Mouse (Mus musculus): Measurements from ENCODE around the gene 1700113H08Rik. TPM values are rescaled to one million over a fixed set of nuclear protein-coding genes. Genes with fewer than 3 reads are reported as not detected.
A peak's percentile ranks its signal among the peaks of the same experiment; 100 is the strongest.

1700113H08Rik gene
- polyA plus RNA-seq, 1 experiment from 2014 or later = 0.41 TPM

DNA sequence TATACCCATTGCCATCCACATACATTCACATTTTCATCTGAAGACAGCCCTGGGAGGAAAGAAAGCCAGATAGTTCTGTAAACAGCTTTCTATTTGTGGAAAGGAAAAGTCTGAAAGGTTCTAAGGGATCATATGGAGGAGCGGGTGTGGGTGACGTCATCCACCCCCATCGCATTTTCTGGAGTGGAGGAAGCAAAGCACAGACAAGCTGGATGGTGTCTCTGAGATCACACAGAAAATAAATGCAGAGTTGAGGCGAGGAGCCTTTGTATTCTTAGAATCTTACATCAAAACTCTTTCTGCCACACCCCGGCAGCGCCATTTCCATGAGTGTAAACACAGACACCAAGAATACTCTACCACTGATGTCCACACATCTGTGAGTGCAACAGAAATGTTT is 26.4 kb downstream of the 1700113H08Rik start:
- ATAC-seq (ENCODE audit: low FRiP score, low read depth) = no peak
- WGBS = 88% methylated on average over 6 of the region's 6 CpGs
- H3K4me3 ChIP-seq = no peak overlapping the region

DNA sequence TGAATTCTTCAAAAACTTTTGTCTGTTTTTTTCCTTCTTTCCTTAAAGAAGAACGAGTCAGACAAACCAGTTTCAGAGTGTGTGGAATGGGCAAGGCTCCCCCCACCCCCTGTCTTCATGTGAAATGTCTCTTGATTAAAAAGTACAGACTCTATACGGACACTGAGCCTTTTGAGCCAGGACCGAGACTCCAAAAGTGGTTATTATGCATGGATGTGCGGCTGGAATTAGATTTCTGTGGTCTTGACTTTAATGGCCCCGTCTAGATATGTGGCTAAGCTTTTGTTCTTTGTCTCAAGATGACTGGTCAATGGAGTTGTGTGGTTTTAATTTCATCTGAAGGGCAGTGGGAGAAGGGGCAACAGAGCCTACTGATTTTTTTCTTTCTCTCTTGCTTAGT is 29.8 kb downstream of the 1700113H08Rik start:
- H3K9ac ChIP-seq = no peak overlapping the region
- ATAC-seq (ENCODE audit: low FRiP score, low read depth) = no peak
- WGBS = 40% methylated on average over 5 of the region's 5 CpGs
- 0 out of 2 replicates have a peak, but pooled peaks cover 2% of the 10 kb centered on the region for H3K27me3 ChIP-seq (replicated peaks)
- H3K9me3 ChIP-seq = no peaks in the 10 kb centered on the region
- H3K36me3 ChIP-seq = no peaks in the 10 kb centered on the region
- H3K4me3 ChIP-seq = no peak overlapping the region
- H3K4me2 ChIP-seq (replicated peaks) = no peak overlapping the region
- no peak overlapping the region for H3K27ac ChIP-seq
- H3K4me1 ChIP-seq = no peaks in the 10 kb centered on the region

More for the DNA sequence above, 26.4 kb downstream of the 1700113H08Rik start:
- Histone ChIP-seq H3K36me3 (no peaks in the 10 kb centered on the region), H3K4me1 (no peaks in the 10 kb centered on the region), H3K9ac (no peak overlapping the region), H3K27ac (no peak overlapping the region), H3K9me3 (no peaks in the 10 kb centered on the region), H3K27me3 (replicated peaks) (0 out of 2 replicates have a peak, but pooled peaks cover 2% of the 10 kb centered on the region), H3K4me2 (replicated peaks) (no peak overlapping the region)

GRCm38 (mm10) chr10:87094249-87094648 is 36.4 kb downstream of the 1700113H08Rik start:
- Histone ChIP-seq H3K4me2 (replicated peaks) (no peak overlapping the region), H3K4me1 (peaks cover 5% of the 10 kb centered on the region; the same call in 1 of the 2 replicates), H3K9ac (no peak overlapping the region), H3K4me3 (no peak overlapping the region), H3K36me3 (no peaks in the 10 kb centered on the region), H3K9me3 (no peaks in the 10 kb centered on the region), H3K27me3 (replicated peaks) (no peaks in the 10 kb centered on the region), H3K27ac (no peak overlapping the region)
- ATAC-seq (ENCODE audit: low FRiP score, low read depth) = peak; percentile 50; the same call in 1 of the 2 replicates

DNA sequence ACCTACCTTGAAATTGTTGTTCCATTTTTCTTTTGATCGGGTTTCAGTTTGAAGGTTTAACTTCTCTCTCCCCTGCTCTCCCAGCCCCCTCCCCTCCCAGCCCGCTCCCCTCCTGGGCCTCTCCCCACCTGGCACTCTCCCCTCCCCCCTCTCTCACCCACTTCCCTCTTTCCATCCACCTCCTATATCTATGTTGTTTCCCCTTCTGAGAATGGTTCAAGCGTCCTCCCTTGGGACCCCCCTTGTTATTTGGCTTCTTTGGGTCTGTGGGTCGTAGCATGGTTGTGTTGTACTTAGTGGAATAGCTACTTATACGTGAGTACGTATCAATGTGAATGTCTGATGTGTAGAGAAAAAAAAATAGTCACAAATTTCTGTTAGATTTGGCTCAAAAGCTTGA is 40.9 kb downstream of the 1700113H08Rik start:
- WGBS = 58% methylated on average over 6 of the region's 6 CpGs
- no peak overlapping the region for H3K4me2 ChIP-seq (replicated peaks)
- H3K9ac ChIP-seq = no peak overlapping the region
- H3K9me3 ChIP-seq = no peaks in the 10 kb centered on the region
- no peak for ATAC-seq (ENCODE audit: low FRiP score, low read depth)
- no peaks in the 10 kb centered on the region for H3K27me3 ChIP-seq (replicated peaks)
- peaks cover 32% of the 10 kb centered on the region for H3K4me1 ChIP-seq
- no peak overlapping the region for H3K27ac ChIP-seq
- H3K4me3 ChIP-seq = no peak overlapping the region
- no peaks in the 10 kb centered on the region for H3K36me3 ChIP-seq

DNA sequence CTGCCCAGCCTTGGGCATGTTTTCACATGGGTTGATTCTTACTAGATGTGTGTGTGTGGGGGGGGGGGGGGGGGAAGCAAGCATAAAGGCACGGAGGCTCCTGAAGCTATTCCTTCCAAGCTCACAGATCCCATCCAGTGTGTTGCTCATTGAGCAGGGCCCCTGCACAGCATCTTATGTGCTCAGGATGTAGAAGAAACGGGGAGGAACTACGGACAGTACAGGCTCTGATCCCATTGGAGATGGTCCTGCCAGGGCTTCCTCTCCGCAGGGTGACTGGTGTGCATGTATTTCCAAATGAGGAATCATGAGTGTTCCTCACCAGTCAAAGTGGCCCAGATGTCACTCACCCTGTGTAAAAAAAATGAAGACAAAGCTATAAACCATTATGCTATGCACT is 42.8 kb downstream of the 1700113H08Rik start:
- Histone ChIP-seq H3K4me2 (replicated peaks) (no peak overlapping the region), H3K4me1 (peaks cover 32% of the 10 kb centered on the region), H3K9ac (no peak overlapping the region), H3K27me3 (replicated peaks) (no peaks in the 10 kb centered on the region), H3K4me3 (no peak overlapping the region), H3K27ac (no peak overlapping the region), H3K36me3 (no peaks in the 10 kb centered on the region), H3K9me3 (no peaks in the 10 kb centered on the region)
- ATAC-seq (ENCODE audit: low FRiP score, low read depth) = 0 out of 2 replicates have a peak, but pooled peaks have one; percentile 6
- WGBS = 51% methylated on average over 4 of the region's 4 CpGs

- Histone ChIP-seq H3K4me2 (replicated peaks) (no peak overlapping the region), H3K9ac (no peak overlapping the region), H3K27ac (no peak overlapping the region), H3K4me1 (peaks cover 32% of the 10 kb centered on the region), H3K36me3 (no peaks in the 10 kb centered on the region), H3K9me3 (no peaks in the 10 kb centered on the region), H3K27me3 (replicated peaks) (no peaks in the 10 kb centered on the region), H3K4me3 (no peak overlapping the region)
- peak; percentile 87 for ATAC-seq (ENCODE audit: low FRiP score, low read depth)
- 9% methylated on average over 9 of the region's 9 CpGs for WGBS
Measured at GRCm38 (mm10) chr10:87101265-87101950, 43.6 kb downstream of the 1700113H08Rik start.

DNA sequence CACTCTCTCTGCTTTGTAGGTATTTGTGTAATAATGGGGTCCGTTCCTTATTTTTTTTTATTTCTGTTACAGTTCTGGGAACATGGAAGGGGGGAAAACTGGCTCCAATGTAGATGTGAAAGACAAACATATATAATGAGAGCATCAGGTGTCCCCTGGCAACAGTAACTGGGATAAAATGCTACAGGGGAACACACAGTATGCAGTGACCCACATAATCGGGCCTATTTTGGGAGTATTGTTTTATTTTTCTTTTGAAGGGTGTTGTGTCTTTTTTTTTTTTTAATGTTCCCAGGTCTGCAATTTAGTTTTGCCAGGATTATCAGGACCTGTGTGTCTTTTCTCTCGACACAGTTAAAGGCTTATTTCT is 44.1 kb downstream of the 1700113H08Rik start:
- peaks cover 32% of the 10 kb centered on the region for H3K4me1 ChIP-seq
- H3K9me3 ChIP-seq = no peaks in the 10 kb centered on the region
- no peak; the same call in 1 of the 2 replicates for ATAC-seq (ENCODE audit: low FRiP score, low read depth)
- H3K4me2 ChIP-seq (replicated peaks) = no peak overlapping the region; the same call in 1 of the 2 replicates
- no peak overlapping the region for H3K27ac ChIP-seq
- no peak overlapping the region for H3K9ac ChIP-seq
- H3K27me3 ChIP-seq (replicated peaks) = no peaks in the 10 kb centered on the region
- WGBS = 14% methylated on average over 3 of the region's 3 CpGs
- H3K36me3 ChIP-seq = no peaks in the 10 kb centered on the region
- no peak overlapping the region for H3K4me3 ChIP-seq

- no peaks in the 10 kb centered on the region for H3K9me3 ChIP-seq
- peaks cover 32% of the 10 kb centered on the region for H3K4me1 ChIP-seq
- no peak overlapping the region for H3K9ac ChIP-seq
- no peak overlapping the region for H3K4me3 ChIP-seq
- no peaks in the 10 kb centered on the region for H3K27me3 ChIP-seq (replicated peaks)
- WGBS = 35% methylated on average over 13 of the region's 13 CpGs
- no peaks in the 10 kb centered on the region for H3K36me3 ChIP-seq
- peak overlapping the region; percentile 24 for H3K4me2 ChIP-seq (replicated peaks)
- no peak for ATAC-seq (ENCODE audit: low FRiP score, low read depth)
- H3K27ac ChIP-seq = no peak overlapping the region
Measured at GRCm38 (mm10) chr10:87102455-87102854, 44.6 kb downstream of the 1700113H08Rik start.

- no peaks in the 10 kb centered on the region for H3K9me3 ChIP-seq
- no peak overlapping the region for H3K4me2 ChIP-seq (replicated peaks)
- no peaks in the 10 kb centered on the region for H3K36me3 ChIP-seq
- no peak for ATAC-seq (ENCODE audit: low FRiP score, low read depth)
- no peaks in the 10 kb centered on the region for H3K27me3 ChIP-seq (replicated peaks)
- peaks cover 32% of the 10 kb centered on the region for H3K4me1 ChIP-seq
- WGBS = 34% methylated on average over 8 of the region's 8 CpGs
- no peak overlapping the region for H3K4me3 ChIP-seq
- no peak overlapping the region for H3K9ac ChIP-seq
- H3K27ac ChIP-seq = no peak overlapping the region
Measured at GRCm38 (mm10) chr10:87103286-87103685, 45.4 kb downstream of the 1700113H08Rik start.

DNA sequence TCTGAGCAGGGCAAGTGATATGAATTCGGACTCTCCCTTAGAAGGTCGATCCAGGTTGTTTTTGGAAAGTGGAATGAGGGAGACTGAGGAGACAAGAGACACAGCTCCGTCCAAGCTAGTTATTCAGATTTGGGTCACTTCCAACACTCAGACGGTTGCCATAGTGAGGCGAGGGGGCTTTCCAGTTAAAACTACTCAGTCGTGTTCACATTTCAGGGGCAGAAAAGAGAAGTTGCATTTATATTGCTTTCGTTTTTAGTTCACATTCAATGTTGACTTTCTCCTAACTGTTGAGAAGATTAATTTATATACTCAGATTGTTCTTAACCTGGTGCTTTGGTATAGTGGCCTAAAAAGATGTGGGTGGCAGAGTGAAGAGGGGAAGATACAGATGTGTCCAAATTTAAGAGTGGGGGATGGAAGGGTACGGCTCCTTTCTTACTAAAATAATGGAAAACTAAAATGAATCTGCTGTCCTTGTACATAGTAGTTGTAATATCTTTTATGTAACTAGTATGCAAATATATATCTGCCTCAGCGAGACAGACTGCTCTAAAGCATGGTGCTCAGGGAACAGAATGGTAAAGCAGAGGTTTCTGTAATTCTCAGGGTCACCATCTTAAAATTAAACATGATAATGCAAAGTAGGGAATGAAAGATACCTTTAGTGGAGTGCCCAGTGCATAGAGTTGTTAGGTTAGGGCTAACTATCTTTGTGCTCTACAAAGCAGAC is 49.9 kb downstream of the 1700113H08Rik start:
- no peak overlapping the region for H3K4me2 ChIP-seq (replicated peaks)
- H3K4me3 ChIP-seq = no peak overlapping the region
- H3K27me3 ChIP-seq (replicated peaks) = no peaks in the 10 kb centered on the region
- H3K9ac ChIP-seq = no peak overlapping the region
- no peaks in the 10 kb centered on the region for H3K9me3 ChIP-seq
- ATAC-seq (ENCODE audit: low FRiP score, low read depth) = no peak
- H3K36me3 ChIP-seq = no peaks in the 10 kb centered on the region
- no peak overlapping the region for H3K27ac ChIP-seq
- 75% methylated on average over 9 of the region's 9 CpGs for WGBS
- peaks cover 6% of the 10 kb centered on the region for H3K4me1 ChIP-seq

DNA sequence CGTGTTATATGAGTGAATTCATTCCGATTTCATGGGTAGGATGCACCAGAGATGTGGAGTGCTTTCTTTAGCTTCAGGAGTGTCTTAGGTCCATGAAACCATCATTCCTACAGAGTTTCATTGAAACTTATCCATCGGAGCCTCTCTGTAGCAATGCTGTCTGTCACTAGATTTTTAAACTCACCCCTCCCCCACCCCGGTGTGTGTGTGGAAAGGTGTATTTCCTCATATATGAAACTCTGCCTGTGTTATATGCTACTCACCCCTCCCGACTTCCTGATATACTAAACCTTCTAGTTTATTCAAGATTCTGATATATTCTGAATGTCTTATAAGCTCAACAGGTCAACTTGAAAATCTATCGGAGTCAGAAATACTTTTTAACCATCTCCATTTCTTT is 50.5 kb downstream of the 1700113H08Rik start:
- H3K9me3 ChIP-seq = no peaks in the 10 kb centered on the region
- H3K36me3 ChIP-seq = no peaks in the 10 kb centered on the region
- H3K4me1 ChIP-seq = peaks cover 2% of the 10 kb centered on the region
- no peaks in the 10 kb centered on the region for H3K27me3 ChIP-seq (replicated peaks)
- no peak overlapping the region for H3K27ac ChIP-seq
- H3K4me3 ChIP-seq = no peak overlapping the region
- ATAC-seq (ENCODE audit: low FRiP score, low read depth) = no peak
- WGBS = 91% methylated on average over 6 of the region's 6 CpGs
- H3K4me2 ChIP-seq (replicated peaks) = no peak overlapping the region
- H3K9ac ChIP-seq = no peak overlapping the region

DNA sequence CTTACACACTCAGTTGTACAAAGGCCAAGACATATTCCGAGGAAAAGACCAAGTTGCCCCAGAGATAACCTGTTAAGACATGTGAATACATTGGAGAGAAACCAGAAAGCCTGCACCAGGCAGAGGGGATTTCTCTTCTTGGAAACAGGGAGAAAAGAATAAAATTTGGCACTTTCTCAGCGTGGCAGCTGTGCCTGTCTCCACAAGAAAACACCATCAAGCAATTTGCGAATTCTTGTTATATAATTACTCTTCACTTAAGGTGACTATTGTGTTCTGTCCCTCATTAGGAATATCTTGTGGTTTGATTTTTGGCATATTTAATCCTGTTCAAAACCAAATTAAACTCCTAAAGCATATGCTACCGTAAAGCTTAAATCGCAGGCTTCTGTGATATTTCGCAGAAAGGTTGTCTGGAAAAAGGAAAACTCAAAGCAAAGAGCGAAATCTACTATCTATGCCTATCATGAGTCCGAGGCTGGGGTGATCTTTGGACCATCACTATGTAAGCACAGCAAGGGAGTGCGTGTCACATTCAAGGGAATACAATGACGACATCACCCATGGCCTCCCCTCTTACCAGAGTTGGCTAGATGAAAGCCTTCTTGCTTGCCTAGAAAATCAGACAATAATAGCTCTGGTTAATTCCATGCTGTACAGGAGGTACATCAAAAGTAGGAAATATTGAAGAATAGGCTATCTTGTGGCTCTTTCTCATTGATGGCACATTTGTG is 51.4 kb downstream of the 1700113H08Rik start:
- Histone ChIP-seq H3K9me3 (no peaks in the 10 kb centered on the region), H3K27me3 (replicated peaks) (no peaks in the 10 kb centered on the region)

More for the DNA sequence above, 51.4 kb downstream of the 1700113H08Rik start:
- H3K9ac ChIP-seq = no peak overlapping the region
- WGBS = 87% methylated on average over 10 of the region's 10 CpGs
- ATAC-seq (ENCODE audit: low FRiP score, low read depth) = no peak
- H3K36me3 ChIP-seq = no peaks in the 10 kb centered on the region
- H3K4me1 ChIP-seq = no peaks in the 10 kb centered on the region
- H3K4me3 ChIP-seq = no peak overlapping the region
- H3K4me2 ChIP-seq (replicated peaks) = no peak overlapping the region
- no peak overlapping the region for H3K27ac ChIP-seq
